Mouse (Mus musculus): ENCODE measurements around the gene Evx1. TPM values are rescaled to one million over a fixed set of nuclear protein-coding genes. Genes with fewer than 3 reads are reported as not detected.

The Evx1 gene
- total RNA-seq (2021): not detected
- long read RNA-seq, experiment 1: 0 reads
- long read RNA-seq, experiment 2: 0 reads

GRCm38 (mm10) chr6:52313391-52314303 is at the start of gene Evx1:
Evx1 (plus strand) TSS chr6:52313498.
- intact Hi-C loops (cut with DNase I; ENCODE audit: low total_unique reads): no loop called here
- no peak for DNase-seq

- no peak for DNase-seq
- intact Hi-C loops (cut with DNase I; ENCODE audit: low total_unique reads): no loop called here
These were observed 49.0 kb upstream of the Evx1 start for GRCm38 (mm10) chr6:52264106-52264790.

- intact Hi-C loops (cut with DNase I; ENCODE audit: low total_unique reads): no loop called here
- DNase-seq: no peak
These were observed 47.9 kb upstream of the Evx1 start for GRCm38 (mm10) chr6:52265306-52265912.

GRCm38 (mm10) chr6:52265913-52266665 is 47.2 kb upstream of the Evx1 start:
- intact Hi-C loops (cut with DNase I; ENCODE audit: low total_unique reads): no loop called here
- DNase-seq: no peak

GRCm38 (mm10) chr6:52266666-52266985 is 46.7 kb upstream of the Evx1 start:
- intact Hi-C loops (cut with DNase I; ENCODE audit: low total_unique reads): no loop called here

GRCm38 (mm10) chr6:52267221-52267620 is 46.1 kb upstream of the Evx1 start:
- DNase-seq: no peak
- intact Hi-C loops (cut with DNase I; ENCODE audit: low total_unique reads): no loop called here

More at GRCm38 (mm10) chr6:52266666-52266985, 46.7 kb upstream of the Evx1 start:
- no peak for DNase-seq

GRCm38 (mm10) chr6:52267691-52268090 is 45.6 kb upstream of the Evx1 start:
- no peak for DNase-seq
- intact Hi-C loops (cut with DNase I; ENCODE audit: low total_unique reads): loop anchor here (2.0 kb wide), 1 partner anchor 307 kb away; no protein-coding TSS in a partner anchor

GRCm38 (mm10) chr6:52268341-52268740 is 45.0 kb upstream of the Evx1 start:
- intact Hi-C loops (cut with DNase I; ENCODE audit: low total_unique reads): loop anchor here (2.0 kb wide), 1 partner anchor 306 kb away; no protein-coding TSS in a partner anchor
- DNase-seq: no peak

GRCm38 (mm10) chr6:52268756-52269155 is 44.5 kb upstream of the Evx1 start:
- DNase-seq: no peak
- intact Hi-C loops (cut with DNase I; ENCODE audit: low total_unique reads): loop anchor here (2.0 kb wide), 1 partner anchor 306 kb away; no protein-coding TSS in a partner anchor

GRCm38 (mm10) chr6:52270494-52271480 is 42.5 kb upstream of the Evx1 start:
- intact Hi-C loops (cut with DNase I; ENCODE audit: low total_unique reads): no loop called here
- DNase-seq: peak; percentile 56

- no peak for DNase-seq
- intact Hi-C loops (cut with DNase I; ENCODE audit: low total_unique reads): no loop called here
These were observed 40.3 kb upstream of the Evx1 start for GRCm38 (mm10) chr6:52272766-52273655.

- intact Hi-C loops (cut with DNase I; ENCODE audit: low total_unique reads): no loop called here
These were observed 39.5 kb upstream of the Evx1 start for GRCm38 (mm10) chr6:52273656-52274280.

GRCm38 (mm10) chr6:52274576-52274975 is 38.7 kb upstream of the Evx1 start:
- intact Hi-C loops (cut with DNase I; ENCODE audit: low total_unique reads): no loop called here
- no peak for DNase-seq

More at GRCm38 (mm10) chr6:52273656-52274280, 39.5 kb upstream of the Evx1 start:
- no peak for DNase-seq

GRCm38 (mm10) chr6:52275563-52276280 is 37.6 kb upstream of the Evx1 start:
- intact Hi-C loops (cut with DNase I; ENCODE audit: low total_unique reads): no loop called here
- no peak for DNase-seq

- intact Hi-C loops (cut with DNase I; ENCODE audit: low total_unique reads): no loop called here
- DNase-seq: no peak
These were observed 36.9 kb upstream of the Evx1 start for GRCm38 (mm10) chr6:52276382-52276781.

- DNase-seq: no peak
- intact Hi-C loops (cut with DNase I; ENCODE audit: low total_unique reads): no loop called here
These were observed 36.4 kb upstream of the Evx1 start for GRCm38 (mm10) chr6:52276920-52277319.

Measured in gastrocnemius, postnatal 14 days (tissue).